Mouse (Mus musculus) erythroblast, embryonic 14.5 days (primary cell): ENCODE data around the gene Wdr61. TPM values are rescaled to one million over a fixed set of nuclear protein-coding genes. Genes with fewer than 3 reads are reported as not detected.
"Not testable (repeated sequence)": the region's sequence is repeated elsewhere in the genome, so short reads cannot be mapped to it uniquely, and the experiment has no call there.

Experiments
- H3K27me3 ChIP-seq: 2 replicates; pipeline ENCODE4 v1.6.1; 2012; ENCODE audit warnings: inconsistent platforms; ENCODE audit not compliant: control insufficient read depth
- H3K36me3 ChIP-seq: 2 replicates; pipeline ENCODE4 v1.6.1; 2012; ENCODE audit warnings: mild to moderate bottlenecking, inconsistent platforms; ENCODE audit not compliant: control insufficient read depth
- H3K4me1 ChIP-seq: 2 replicates; pipeline ENCODE4 v1.6.1; 2012; ENCODE audit warnings: inconsistent platforms; ENCODE audit not compliant: control insufficient read depth
- H3K4me3 ChIP-seq: replicated peaks from 2 replicates; pipeline ENCODE3; 2012; ENCODE audit warnings: moderate library complexity, mild to moderate bottlenecking, inconsistent platforms
- H3K9me3 ChIP-seq: 2 replicates; pipeline ENCODE4 v1.6.1; 2012; ENCODE audit warnings: low read length, inconsistent platforms, mixed read lengths; ENCODE audit not compliant: control insufficient read depth
- GATA1 ChIP-seq: IDR thresholded peaks from 2 replicates; pipeline ENCODE4 v1.6.1; 2012; ENCODE audit warnings: low read length, inconsistent platforms, mixed read lengths
- TAL1 ChIP-seq: IDR thresholded peaks from 3 replicates; pipeline ENCODE4 v1.6.1; 2012; ENCODE audit warnings: low read length, inconsistent platforms, mixed read lengths
- polyA plus RNA-seq: library from polyadenylated mRNA; stranded (reverse); fragments of >175 nt; gene quantifications from 2 replicates; pipeline ENCODE4 v1.2.3, GENCODE M21; 2012

The Wdr61 gene
- polyA plus RNA-seq, 1 experiment = 1.2 TPM

DNA sequence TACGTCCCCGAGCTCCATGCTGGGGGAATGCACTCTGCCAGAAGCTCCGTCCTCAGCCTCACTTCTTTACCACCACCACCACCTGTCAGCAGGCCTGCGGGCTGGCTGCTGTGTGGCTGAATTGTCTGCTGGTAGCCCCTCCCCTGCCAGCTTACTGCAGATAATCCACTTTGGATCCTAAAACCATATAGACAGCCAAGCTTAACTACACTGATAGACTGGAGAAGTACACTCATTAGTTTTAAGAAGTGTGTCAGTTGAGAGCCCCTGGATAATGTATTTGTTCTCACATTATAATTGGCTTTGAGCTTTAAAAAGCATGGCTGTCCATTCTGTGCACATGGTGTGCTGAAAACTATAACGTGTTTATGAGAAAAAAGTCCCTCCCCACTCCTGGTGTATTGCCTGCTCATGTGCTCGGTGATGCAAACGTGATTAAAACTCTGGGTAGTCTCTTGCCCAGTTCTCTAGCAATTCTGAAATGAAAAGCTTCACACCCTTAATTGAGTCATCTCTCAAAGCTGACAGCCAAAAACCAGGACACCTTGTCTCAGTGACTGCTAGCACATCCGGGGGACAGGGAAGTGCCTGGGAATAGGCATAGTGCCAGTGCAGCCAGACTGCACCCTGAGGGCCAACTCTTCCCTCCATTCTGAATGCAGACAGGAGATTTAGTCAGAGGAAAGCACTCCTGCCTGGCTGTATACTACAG, 26.9 kb downstream of the Wdr61 start:
- H3K36me3 ChIP-seq = peaks cover 96% of the 10 kb centered on the region

GRCm38 (mm10) chr9:54705561-54705960, 28.8 kb downstream of the Wdr61 start:
- TF ChIP-seq TAL1 = no peak
- no peak for TF ChIP-seq GATA1
- peaks cover 9% of the 10 kb centered on the region for H3K27me3 ChIP-seq
- H3K36me3 ChIP-seq = peaks cover 96% of the 10 kb centered on the region
- H3K4me3 ChIP-seq = peak overlapping the region; percentile 4
- H3K9me3 ChIP-seq = no peaks in the 10 kb centered on the region
- peaks cover 77% of the 10 kb centered on the region for H3K4me1 ChIP-seq

More for the DNA sequence above, 26.9 kb downstream of the Wdr61 start:
- peaks cover 58% of the 10 kb centered on the region for H3K4me1 ChIP-seq
- H3K9me3 ChIP-seq = no peaks in the 10 kb centered on the region
- TF ChIP-seq GATA1 = no peak
- H3K27me3 ChIP-seq = no peaks in the 10 kb centered on the region
- H3K4me3 ChIP-seq = no peak overlapping the region

GRCm38 (mm10) chr9:54704361-54704760, 30.0 kb downstream of the Wdr61 start:
- TF ChIP-seq GATA1 (peak; percentile 73), TAL1 (peak; percentile 70)
- Histone ChIP-seq H3K27me3 (peaks cover 21% of the 10 kb centered on the region), H3K36me3 (peaks cover 88% of the 10 kb centered on the region), H3K4me1 (peaks cover 85% of the 10 kb centered on the region), H3K9me3 (no peaks in the 10 kb centered on the region), H3K4me3 (peak overlapping the region; percentile 88)

DNA sequence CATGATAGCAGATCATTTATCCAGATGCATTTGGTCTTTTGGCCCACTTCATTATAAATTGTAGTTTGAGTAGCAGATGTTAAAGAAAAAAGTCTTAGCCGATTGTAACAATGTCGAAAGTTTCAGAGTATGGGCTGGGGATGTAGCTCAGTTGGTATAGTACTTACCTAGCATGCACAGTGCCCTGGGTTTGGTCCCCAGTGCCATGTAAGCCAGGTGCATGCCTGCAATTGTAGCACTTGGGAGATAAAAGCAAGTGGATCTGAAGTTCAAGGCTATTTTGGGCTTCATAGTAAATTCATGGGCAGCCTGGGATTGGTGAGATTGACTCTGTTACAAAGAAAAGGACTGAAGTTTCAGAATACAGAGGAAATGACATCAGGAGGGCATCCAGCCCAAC, 31.7 kb downstream of the Wdr61 start:
- H3K9me3 ChIP-seq = no peaks in the 10 kb centered on the region
- H3K27me3 ChIP-seq = peaks cover 29% of the 10 kb centered on the region
- TF ChIP-seq TAL1 (no peak), GATA1 (no peak)
- H3K4me3 ChIP-seq = peak overlapping the region; percentile 88
- peaks cover 91% of the 10 kb centered on the region for H3K4me1 ChIP-seq
- H3K36me3 ChIP-seq = peaks cover 71% of the 10 kb centered on the region

GRCm38 (mm10) chr9:54700746-54701145, 33.6 kb downstream of the Wdr61 start:
- TF ChIP-seq GATA1 (no peak), TAL1 (no peak)
- Histone ChIP-seq H3K27me3 (peaks cover 32% of the 10 kb centered on the region), H3K4me3 (peak overlapping the region; percentile 88), H3K4me1 (peaks cover 94% of the 10 kb centered on the region), H3K9me3 (peaks cover 4% of the 10 kb centered on the region; the same call in 1 of the 2 replicates), H3K36me3 (peaks cover 58% of the 10 kb centered on the region)

- H3K4me3 ChIP-seq = peak overlapping the region; percentile 88
- peaks cover 37% of the 10 kb centered on the region for H3K27me3 ChIP-seq
- H3K4me1 ChIP-seq = peaks cover 94% of the 10 kb centered on the region
- TF ChIP-seq GATA1 = no peak
- no peak for TF ChIP-seq TAL1
- H3K36me3 ChIP-seq = peaks cover 51% of the 10 kb centered on the region
- H3K9me3 ChIP-seq = peaks cover 4% of the 10 kb centered on the region; the same call in 1 of the 2 replicates
Measured at GRCm38 (mm10) chr9:54700174-54700475, 34.2 kb downstream of the Wdr61 start.

DNA sequence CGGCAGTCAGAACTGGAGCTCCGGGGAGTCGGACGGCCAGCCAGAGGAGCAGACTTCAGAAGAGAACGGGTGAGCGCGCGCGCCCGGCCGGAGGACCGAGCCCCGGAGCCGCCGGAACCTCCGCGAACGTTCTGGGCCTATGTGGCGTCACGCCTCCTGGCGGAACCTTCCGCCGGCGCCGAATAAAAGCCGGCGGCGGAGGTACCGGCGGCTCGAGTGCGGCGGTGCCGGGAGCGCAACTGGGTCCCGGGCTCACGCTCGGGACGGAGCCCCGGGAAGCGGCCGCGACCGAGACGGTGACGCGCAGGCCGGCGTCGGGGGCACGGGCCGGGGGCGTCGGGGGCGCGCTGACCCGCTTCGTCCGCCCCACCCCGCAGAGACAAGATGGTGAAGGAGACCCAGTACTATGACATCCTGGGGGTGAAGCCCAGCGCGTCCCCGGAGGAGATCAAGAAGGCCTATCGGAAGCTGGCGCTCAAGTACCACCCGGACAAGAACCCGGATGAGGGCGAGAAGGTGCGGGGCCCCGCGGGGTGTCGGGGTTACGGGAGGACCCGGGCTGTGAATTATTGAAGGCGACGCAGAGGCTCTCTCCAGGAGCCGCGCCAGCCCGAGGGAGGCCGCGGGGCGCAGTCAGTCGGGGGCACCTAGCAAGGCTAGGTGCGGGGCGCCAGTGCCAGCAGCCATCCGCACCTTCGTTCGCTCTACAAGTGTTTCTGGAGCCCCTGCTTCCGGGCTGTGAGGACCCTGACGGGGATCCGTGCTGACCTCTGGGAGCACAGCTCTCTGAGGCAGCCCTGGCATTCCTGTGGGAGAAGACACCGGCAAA, 34.8 kb downstream of the Wdr61 start:
- Histone ChIP-seq H3K9me3 (peaks cover 4% of the 10 kb centered on the region; the same call in 1 of the 2 replicates), H3K36me3 (peaks cover 46% of the 10 kb centered on the region), H3K27me3 (peaks cover 39% of the 10 kb centered on the region), H3K4me3 (peak overlapping the region; percentile 88), H3K4me1 (peaks cover 89% of the 10 kb centered on the region)
- no peak for TF ChIP-seq GATA1
- no peak for TF ChIP-seq TAL1

DNA sequence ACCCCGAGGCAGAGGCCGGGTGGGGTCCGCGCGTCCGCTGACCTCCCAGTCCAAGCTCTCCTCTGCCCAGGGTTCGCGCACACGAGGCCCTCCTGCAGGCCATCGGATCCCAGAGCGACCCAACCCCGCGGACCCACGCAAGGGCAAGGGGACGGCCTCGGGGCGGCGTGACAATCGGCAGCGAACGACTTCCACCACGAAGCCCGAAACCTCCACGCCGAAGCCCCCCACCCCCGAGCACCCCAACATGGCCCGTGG, 35.3 kb downstream of the Wdr61 start:
- Histone ChIP-seq H3K4me3 (peak overlapping the region; percentile 88), H3K27me3 (peaks cover 42% of the 10 kb centered on the region), H3K4me1 (peaks cover 83% of the 10 kb centered on the region), H3K36me3 (peaks cover 43% of the 10 kb centered on the region), H3K9me3 (peaks cover 4% of the 10 kb centered on the region; the same call in 1 of the 2 replicates)
- no peak for TF ChIP-seq GATA1
- TF ChIP-seq TAL1 = no peak

DNA sequence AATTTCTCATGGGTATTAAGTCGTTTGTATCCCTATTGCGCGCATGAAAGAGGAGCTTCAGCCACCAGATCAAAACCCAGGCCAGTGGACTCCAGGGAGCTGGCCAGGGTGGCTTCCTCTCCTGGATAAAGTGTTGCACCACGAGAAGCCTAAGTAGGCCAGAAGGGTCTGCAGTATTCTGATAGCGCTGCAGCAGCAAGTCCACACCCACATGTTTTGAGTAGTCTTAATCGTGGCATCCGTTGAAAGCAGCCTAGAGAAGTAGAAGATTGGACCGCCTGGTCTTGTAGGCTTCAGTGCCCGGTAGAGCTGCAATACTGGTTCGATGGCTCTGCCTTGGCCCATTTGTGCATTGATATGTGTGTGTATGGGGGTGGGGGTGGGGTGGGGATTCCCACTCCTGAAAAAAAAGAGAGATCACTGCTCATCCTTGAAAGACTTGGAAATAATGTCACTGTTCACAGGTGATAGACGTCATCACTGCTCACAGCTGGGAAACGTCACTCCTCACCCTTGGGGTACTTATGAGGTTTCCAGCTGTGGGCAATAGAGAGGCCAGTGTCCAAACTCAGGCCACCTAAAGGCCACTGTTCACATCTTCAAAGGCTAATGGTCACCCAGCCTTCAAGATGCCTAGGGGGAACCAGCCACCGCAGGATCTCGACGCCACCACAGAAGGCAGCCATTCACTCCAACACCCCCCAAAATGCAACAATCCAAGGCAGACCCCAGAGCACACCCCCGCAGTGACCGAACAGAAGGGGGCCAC, 35.8 kb downstream of the Wdr61 start, which contains the start of gene Dnaja4:
Dnaja4 (plus strand) TSS at position 556 of the 769 bp plus-strand sequence.
- TF ChIP-seq TAL1 (peak; percentile 86), GATA1 (peak; percentile 61)
- H3K27me3 ChIP-seq = peaks cover 42% of the 10 kb centered on the region
- H3K4me3 ChIP-seq = peak within 1 kb of the TSS; percentile 88
- peaks cover 4% of the 10 kb centered on the region; the same call in 1 of the 2 replicates for H3K9me3 ChIP-seq
- peaks cover 78% of the 10 kb centered on the region for H3K4me1 ChIP-seq
- peaks cover 38% of the 10 kb centered on the region for H3K36me3 ChIP-seq

GRCm38 (mm10) chr9:54691241-54691805, 43.0 kb downstream of the Wdr61 start:
- Histone ChIP-seq H3K27me3 (peaks cover 57% of the 10 kb centered on the region), H3K4me3 (peak overlapping the region; percentile 36), H3K4me1 (peaks cover 24% of the 10 kb centered on the region)
- H3K36me3 ChIP-seq, H3K9me3 ChIP-seq: not testable (repeated sequence)

DNA sequence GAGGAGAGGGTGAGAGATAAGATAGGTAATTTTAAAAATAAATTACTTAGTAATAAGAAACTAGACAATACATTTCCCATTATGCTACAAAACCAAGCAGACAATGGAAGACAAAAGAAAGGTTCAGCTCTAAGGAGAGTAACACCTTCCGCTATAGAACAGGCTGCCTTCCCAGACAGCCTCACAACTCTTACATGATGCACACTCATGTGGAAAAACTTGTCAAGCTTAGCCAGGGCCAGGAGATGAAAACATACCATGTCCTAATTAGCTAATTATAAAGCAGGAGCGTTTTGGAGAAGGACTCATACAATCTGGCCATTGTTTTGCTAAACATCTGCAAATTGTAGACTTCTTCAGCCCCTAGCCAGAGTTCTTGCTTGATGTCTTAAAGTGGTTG, 43.6 kb downstream of the Wdr61 start:
- H3K27me3 ChIP-seq = peaks cover 55% of the 10 kb centered on the region
- peaks cover 18% of the 10 kb centered on the region for H3K4me1 ChIP-seq
- H3K4me3 ChIP-seq, H3K9me3 ChIP-seq, H3K36me3 ChIP-seq: not testable (repeated sequence)
